Mouse (Mus musculus): Measurements from ENCODE around the gene Sema4b.

The Sema4b gene

GRCm38 (mm10) chr7:80178037-80178729, 8.5 kb upstream of the Sema4b start:
- DNase-seq (ENCODE audit: low spot score), result no peak

- no peak for DNase-seq (ENCODE audit: low spot score)
These were observed 7.3 kb upstream of the Sema4b start for GRCm38 (mm10) chr7:80179327-80179726.

- no peak for DNase-seq (ENCODE audit: low spot score)
These were observed 6.9 kb upstream of the Sema4b start for GRCm38 (mm10) chr7:80179790-80180189.

- DNase-seq (ENCODE audit: low spot score), result no peak
These were observed 6.4 kb upstream of the Sema4b start for GRCm38 (mm10) chr7:80180202-80180601.

GRCm38 (mm10) chr7:80181078-80181477, 5.6 kb upstream of the Sema4b start:
- DNase-seq (ENCODE audit: low spot score), result no peak

GRCm38 (mm10) chr7:80182139-80182538, 4.5 kb upstream of the Sema4b start:
- no peak for DNase-seq (ENCODE audit: low spot score)

DNA sequence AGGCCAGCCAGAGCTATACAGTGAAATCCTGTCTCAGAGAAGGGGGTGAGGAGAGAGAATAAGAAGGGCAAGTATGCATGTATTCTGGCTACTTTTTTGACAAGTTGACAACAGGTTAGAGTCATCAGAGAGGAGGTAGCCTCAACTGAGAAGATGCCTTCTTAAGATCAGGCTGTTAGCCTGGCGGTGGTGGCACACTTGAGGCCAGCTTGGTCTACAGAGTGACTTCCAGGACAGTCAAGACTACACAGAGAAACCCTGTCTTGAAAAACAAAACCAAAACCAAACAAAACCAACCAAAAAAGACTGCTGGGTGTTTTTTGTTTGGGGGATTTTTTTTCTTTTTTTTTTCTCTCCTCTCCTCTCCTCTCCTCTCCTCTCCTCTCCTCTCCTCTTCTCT, 3.2 kb upstream of the Sema4b start:
- DNase-seq (ENCODE audit: low spot score), result no peak

DNA sequence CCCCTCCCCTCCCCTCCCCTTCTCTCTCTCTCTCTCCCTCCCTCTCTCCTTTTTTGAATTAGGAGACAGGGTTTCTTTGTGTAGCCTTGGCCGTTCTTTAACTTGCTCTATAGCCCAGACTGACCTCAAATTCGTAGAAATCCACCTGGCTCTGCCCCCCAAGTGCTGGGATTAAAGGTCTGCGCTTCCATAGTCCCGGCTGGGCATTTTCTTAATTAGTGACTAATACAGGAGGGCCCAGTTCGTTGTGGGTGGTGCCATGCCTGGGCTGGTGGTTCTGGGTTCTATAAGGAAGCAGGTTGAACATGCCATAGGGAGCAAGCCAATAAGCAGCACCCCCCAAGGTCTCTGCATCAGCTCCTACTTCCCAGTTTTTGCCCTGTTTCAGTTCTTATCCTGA, 2.7 kb upstream of the Sema4b start:
- DNase-seq (ENCODE audit: low spot score), result no peak

DNA sequence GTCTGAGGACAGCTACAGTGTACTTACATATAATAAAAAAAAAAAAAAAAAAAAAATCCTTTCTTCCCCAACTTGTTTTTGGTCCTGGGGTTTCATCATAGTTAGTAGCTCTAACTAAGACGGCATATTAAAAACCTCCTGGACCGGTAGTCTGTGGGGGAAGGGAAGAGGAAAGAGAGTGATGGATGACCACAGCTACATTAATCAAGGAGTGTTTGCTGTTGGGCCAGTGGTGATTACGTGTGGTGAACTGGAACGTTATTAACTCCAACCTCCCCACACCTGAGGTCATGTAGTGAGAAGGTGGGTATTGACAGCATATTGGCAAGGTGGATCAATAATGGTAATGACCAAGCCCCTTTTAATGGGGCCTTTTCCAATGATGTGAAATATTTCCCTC, 2.1 kb upstream of the Sema4b start:
- no peak for DNase-seq (ENCODE audit: low spot score)

DNA sequence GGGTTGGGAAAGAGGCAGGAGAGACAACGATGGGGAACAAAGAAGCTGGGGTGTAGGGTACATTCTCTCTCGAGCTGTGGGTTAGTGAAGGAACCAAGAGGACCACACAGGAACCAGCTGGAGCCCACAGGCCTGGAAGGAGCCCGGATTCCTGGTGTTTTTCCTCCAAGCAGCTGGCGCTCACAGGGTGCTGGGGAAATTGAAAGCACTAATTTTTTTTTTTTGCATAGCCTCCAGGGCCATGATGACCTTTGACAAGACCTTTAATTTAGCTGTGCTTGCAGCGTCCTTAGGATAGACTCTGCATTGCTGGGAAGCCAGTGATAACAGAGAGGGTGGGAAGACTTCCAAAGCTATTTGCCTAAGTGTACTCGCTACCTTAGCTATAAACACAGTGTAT, 1.7 kb upstream of the Sema4b start:
- DNase-seq (ENCODE audit: low spot score), result no peak

DNA sequence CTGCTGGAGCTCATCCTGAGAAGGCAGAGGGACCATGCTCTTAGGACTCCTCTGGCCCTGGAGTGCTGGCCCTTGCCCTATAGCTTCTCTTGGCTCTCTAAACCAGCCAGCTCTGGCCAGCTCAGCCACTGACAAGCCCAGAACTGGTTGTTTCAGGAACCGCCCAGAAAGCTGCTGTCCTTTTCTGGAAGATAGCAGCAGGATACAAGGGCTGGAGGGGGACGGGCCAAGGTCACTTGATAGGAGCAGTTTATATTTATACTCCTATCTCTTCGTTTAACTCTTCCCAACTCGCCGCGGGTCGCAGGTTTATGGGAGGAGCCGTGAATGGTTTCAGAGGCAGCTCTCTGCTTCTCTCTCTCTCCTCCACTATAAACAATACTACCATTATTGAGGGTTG, 620 bp upstream of the Sema4b start:
- DNase-seq (ENCODE audit: low spot score), result no peak

GRCm38 (mm10) chr7:80187501-80187900, 860 bp downstream of the Sema4b start:
- no peak for DNase-seq (ENCODE audit: low spot score)

DNA sequence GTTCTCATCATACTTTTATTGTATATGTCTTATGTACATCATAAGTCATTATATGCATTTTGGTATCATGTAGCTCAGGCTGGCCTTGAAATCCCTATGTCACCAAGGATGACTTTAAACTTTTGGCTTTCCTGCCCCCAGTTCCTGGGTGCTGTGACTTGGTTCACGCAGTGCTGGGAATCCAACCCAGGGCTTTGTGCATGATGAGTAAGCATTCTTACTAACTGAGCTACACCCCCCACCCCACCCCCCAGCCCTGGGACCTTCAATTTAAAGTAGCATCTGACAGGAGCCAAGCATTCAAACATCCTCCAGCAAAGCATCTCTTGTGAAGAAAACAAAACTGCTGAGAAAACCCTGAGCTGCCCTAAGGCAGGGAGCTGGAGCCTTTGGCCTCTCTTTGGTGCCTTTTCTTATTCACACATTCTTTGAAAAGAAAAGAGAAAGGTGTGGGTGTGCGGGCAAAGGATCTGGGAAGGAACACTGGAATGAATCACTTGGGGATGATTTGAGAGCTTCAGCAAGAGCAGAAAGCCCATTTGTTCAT, 2.0 kb downstream of the Sema4b start:
- no peak for DNase-seq (ENCODE audit: low spot score)

DNA sequence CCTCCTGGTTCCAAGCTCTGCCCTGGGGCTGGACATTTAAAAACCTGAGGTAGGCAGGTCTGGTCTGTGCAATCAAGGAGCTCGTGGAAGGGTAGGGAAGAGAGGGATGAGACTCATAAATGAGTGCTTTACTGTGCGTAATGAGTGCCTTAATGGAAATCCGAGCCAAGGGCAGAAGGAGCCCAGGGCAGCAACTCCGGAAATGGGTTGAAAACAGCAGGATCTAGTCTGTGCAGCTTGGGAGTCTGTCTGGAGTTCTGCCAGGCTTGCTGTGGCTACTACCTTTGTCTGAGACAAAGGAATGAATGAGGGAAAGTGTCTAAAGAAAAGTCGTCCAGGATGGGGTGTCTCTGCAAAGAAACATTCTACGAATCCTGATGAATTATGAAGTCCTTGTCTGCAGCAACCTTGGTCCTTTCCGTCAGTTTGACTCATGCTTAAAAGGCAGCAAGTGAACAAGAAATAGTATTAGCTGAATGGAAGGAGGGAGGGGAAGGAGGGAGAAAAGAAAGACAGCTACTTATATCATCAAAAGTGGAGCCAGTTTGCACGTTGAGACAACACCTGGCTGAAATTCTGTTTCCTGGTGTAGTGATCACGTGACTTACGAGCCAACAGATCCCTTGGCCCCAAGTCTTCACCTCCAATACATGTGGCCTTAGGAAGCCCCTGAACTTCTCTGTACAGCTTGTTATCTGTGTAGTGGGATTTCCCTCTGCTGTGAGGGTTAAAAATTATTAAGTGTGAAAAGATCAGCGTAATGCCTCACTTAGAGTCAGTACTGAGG, 2.7 kb downstream of the Sema4b start:
- no peak for DNase-seq (ENCODE audit: low spot score)

- DNase-seq (ENCODE audit: low spot score), result no peak
These were observed 4.8 kb downstream of the Sema4b start for GRCm38 (mm10) chr7:80191455-80191854.

DNA sequence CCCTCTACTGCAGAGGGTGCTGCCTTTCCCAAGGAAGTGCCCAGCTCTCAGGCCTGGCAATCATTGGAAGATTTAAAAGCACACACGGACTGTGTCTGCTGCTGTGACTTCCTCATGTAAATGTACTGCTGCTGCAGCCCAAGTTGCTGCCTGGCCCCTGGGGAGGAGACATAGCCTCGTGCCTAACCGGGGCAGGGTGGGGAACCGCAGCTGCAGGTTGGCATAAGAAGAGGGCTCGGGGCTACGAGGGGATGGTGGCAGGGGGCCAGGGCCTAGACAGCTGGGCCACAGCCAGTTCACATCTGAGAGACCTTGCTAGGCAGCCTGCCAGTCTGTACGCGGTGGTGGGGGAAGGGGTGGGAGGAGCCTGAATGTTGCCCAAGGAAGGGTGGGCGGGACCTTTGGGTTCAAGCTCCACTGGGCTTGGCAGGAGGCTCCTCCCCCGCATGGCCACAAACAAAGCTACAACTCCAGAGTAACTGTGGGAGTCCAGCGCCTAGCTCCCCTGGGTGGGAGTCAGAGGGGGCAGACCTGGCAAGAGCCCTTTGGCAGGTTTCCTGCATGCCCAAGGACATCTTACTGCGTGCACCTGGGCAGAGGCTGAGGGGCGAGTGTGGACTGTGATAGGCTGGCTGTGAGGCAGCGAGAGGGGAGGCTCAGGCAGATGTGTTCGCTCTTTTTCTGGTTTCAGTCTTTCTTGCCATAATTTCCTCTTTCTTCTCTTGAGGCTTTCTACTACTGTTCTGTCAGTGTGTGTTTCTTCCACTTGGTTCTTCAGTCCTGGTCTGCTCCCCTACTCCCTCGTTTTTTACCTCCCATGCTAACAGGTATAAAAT, 5.8 kb downstream of the Sema4b start:
- peak; percentile 71 for DNase-seq (ENCODE audit: low spot score)

DNA sequence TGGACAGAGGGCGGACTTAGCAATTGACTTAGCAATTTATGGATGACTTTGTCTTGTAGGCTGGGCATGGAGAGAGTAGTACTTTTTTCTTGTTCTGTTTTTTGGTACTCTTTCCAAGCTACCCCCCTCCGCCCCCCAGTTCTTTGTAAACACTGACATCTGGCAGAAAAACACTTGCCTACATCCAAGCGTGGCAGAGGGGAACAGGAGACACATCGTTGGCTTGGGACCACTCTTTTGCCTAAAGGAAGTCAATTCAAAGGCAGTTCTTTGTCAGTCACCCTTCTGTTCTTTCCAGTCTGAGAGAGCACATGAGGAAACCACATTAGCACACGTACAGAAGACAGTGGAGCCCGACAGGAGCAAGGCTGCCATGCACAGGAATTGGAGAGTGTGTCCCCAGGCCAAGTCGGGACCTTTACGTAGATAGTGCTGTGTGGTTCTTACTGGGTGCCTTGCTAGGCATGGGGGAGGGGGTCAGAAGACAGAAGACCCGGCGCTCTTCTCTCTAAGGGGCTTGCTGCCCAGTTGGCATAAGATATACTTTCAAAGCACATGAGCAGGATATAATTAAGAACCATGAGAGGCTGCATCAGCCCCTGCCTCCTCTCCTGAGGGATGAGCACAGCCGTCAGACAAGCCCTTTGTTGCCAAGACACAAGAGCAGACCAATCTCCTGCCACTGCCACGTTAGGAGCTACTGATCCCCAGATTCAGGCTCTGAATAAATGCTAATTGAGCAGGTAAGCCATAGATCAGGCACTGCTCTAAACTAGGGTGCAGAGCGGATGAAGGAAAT, 7.5 kb downstream of the Sema4b start:
- no peak for DNase-seq (ENCODE audit: low spot score)

DNA sequence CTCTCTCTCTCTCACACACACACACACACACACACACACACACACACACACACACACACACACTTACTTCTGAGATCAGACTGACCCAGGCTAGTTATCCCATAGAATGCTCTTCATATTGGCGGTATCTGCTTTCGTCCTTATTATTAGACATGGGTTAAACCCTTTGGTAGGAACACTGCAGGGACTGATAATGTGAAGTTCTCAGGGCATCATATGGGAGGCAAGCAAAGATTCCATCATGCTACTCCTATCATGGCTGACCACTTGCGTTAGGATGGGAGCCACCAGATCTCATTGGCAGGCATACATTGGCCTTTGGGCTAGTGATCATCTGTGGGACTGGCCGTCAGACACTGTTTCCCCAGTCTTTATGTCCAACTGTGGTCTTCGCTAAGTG, 8.5 kb downstream of the Sema4b start:
- DNase-seq (ENCODE audit: low spot score), result no peak

DNA sequence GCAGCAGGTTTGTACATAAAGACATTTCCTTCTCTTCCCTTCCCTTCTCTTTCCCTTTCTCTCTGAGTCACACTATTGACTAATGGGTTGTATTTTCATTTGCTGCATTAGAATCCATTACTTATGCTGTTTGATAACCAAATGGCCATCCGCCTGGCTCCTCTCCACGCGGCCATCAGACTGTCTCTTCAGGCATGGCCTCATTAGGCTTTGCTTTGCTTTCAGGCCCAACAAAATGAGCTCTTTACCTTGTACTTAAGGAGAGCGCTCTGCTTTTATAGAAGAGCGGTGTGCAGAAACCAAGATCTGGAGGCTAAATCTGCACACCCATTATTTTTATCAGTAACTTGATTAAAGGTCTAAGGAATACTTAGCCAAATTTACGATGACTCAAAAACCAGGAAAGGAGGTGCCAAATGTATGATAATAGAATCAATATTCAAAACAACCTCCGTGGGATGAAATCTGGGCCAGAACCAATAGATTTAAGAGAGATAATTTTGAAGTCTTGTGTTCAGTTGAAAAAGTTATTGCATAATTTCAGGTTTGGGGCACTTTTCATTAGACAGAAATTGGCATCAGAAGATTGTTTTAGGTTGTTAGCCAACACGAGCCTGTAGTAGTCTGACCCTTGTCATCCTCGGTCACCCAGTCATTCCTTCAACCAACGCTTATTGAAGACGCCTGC, 9.1 kb downstream of the Sema4b start:
- DNase-seq (ENCODE audit: low spot score), result no peak

DNA sequence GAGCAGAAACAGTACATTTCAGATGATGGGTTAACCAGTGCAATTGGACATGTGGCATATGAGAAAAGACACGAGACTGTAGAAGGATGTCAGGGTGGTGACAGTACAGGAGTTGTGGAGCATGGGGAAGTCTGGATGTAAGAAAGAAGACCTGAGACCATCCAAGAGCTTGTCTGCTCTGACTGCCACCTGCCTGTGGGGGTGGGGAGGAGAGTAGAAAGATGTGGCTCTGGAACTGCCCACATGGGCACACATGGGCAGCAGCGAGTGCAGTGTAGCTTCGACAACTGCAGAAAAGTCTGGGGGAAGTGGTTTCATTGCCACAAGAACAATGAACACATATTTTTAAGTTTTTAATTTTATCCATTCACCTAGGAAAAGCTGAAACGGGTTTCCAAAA, 10.7 kb downstream of the Sema4b start:
- DNase-seq (ENCODE audit: low spot score), result peak; percentile 55
